Mouse (Mus musculus): ENCODE measurements at regions not wholly inside any gene's neighbourhood (a gene's known extent, or its start where the extent isn't known, plus 50 kb on each side); places are given as distances from the start of the nearest gene placed in this dataset.

GRCm38 (mm10) chr13:44128506-44129274 is 344.1 kb downstream of the Cd83 start:
- no peak for DNase-seq (ENCODE audit: extremely low spot score, low spot score)

GRCm38 (mm10) chr13:44131916-44132315 is 347.3 kb downstream of the Cd83 start:
- DNase-seq (ENCODE audit: extremely low spot score, low spot score), result no peak

GRCm38 (mm10) chr13:44132510-44132909 is 347.9 kb downstream of the Cd83 start:
- DNase-seq (ENCODE audit: extremely low spot score, low spot score), result no peak

- DNase-seq (ENCODE audit: extremely low spot score, low spot score), result peak; percentile 25
Observed at GRCm38 (mm10) chr13:44133436-44133835, 348.9 kb downstream of the Cd83 start.

GRCm38 (mm10) chr13:44141181-44141580 is 356.6 kb downstream of the Cd83 start:
- DNase-seq (ENCODE audit: extremely low spot score, low spot score), result no peak

- no peak for DNase-seq (ENCODE audit: extremely low spot score, low spot score)
Observed at GRCm38 (mm10) chr13:44145441-44145840, 360.9 kb downstream of the Cd83 start.

- DNase-seq (ENCODE audit: extremely low spot score, low spot score), result no peak
Observed at GRCm38 (mm10) chr13:44147841-44148240, 363.3 kb downstream of the Cd83 start.

- no peak for DNase-seq (ENCODE audit: extremely low spot score, low spot score)
Observed at GRCm38 (mm10) chr13:44149499-44149898, 364.9 kb downstream of the Cd83 start.

GRCm38 (mm10) chr13:44151526-44151925 is 367.0 kb downstream of the Cd83 start:
- no peak for DNase-seq (ENCODE audit: extremely low spot score, low spot score)

- no peak for DNase-seq (ENCODE audit: extremely low spot score, low spot score)
Observed at GRCm38 (mm10) chr13:44152806-44153613, 368.4 kb downstream of the Cd83 start.

- DNase-seq (ENCODE audit: extremely low spot score, low spot score), result no peak
Observed at GRCm38 (mm10) chr13:44153784-44154183, 369.2 kb downstream of the Cd83 start.

GRCm38 (mm10) chr13:44155956-44156355 is 371.4 kb downstream of the Cd83 start:
- no peak for DNase-seq (ENCODE audit: extremely low spot score, low spot score)

- no peak for DNase-seq (ENCODE audit: extremely low spot score, low spot score)
Observed at GRCm38 (mm10) chr13:44156546-44156945, 372.0 kb downstream of the Cd83 start.

- no peak for DNase-seq (ENCODE audit: extremely low spot score, low spot score)
Observed at GRCm38 (mm10) chr13:44157236-44157635, 372.7 kb downstream of the Cd83 start.

GRCm38 (mm10) chr13:44158364-44158763 is 373.8 kb downstream of the Cd83 start:
- DNase-seq (ENCODE audit: extremely low spot score, low spot score), result no peak

GRCm38 (mm10) chr13:44159346-44159745 is 374.8 kb downstream of the Cd83 start:
- DNase-seq (ENCODE audit: extremely low spot score, low spot score), result no peak

GRCm38 (mm10) chr13:44164746-44165145 is 380.2 kb downstream of the Cd83 start:
- no peak for DNase-seq (ENCODE audit: extremely low spot score, low spot score)

GRCm38 (mm10) chr13:44167186-44167585 is 382.6 kb downstream of the Cd83 start:
- DNase-seq (ENCODE audit: extremely low spot score, low spot score), result no peak

- peak; percentile 30 for DNase-seq (ENCODE audit: extremely low spot score, low spot score)
Observed at GRCm38 (mm10) chr13:44168186-44168585, 383.6 kb downstream of the Cd83 start.

- DNase-seq (ENCODE audit: extremely low spot score, low spot score), result no peak
Observed at GRCm38 (mm10) chr13:44171639-44172038, 387.1 kb downstream of the Cd83 start.

- no peak for DNase-seq (ENCODE audit: extremely low spot score, low spot score)
Observed at GRCm38 (mm10) chr13:44172701-44173100, 388.1 kb downstream of the Cd83 start.

GRCm38 (mm10) chr13:44174236-44174635 is 389.7 kb downstream of the Cd83 start:
- no peak for DNase-seq (ENCODE audit: extremely low spot score, low spot score)
